Mouse (Mus musculus): Measurements from ENCODE around the gene Igfbp1.

GRCm38 (mm10) chr11:7226810-7227550 lies 29.4 kb downstream of the Igfbp1 start:
- TF ChIP-seq POLR2A (IDR thresholded peaks at IDR 0.05; ENCODE audit: low read depth, low read length) (no peak), CTCF (IDR thresholded peaks at IDR 0.05; ENCODE audit: extremely low read depth, insufficient read depth, insufficient read length, insufficient replicate concordance) (no peak)

Measured in spleen, adult 2 months (tissue).